Mouse (Mus musculus) midbrain, embryonic 16.5 days (tissue): ENCODE results near the gene Zfp943. TPM values are rescaled to one million over a fixed set of nuclear protein-coding genes. Genes with fewer than 3 reads are reported as not detected.
A peak's percentile ranks its signal among the peaks of the same experiment; 100 is the strongest.
"Not testable (repeated sequence)": the region's sequence is repeated elsewhere in the genome, so short reads cannot be mapped to it uniquely, and the experiment has no call there.

Experiments used
- ATAC-seq: fragments of 200-750 bp; cut with Nextera tagmentation; 2 replicates; pipeline ENCODE4 v1.8.0; 2017; ENCODE audit warnings: moderate TSS enrichment
- H3K27ac ChIP-seq: fragments of 300-500 bp; sonication (generic); 2 replicates; pipeline ENCODE4 v1.5.1; 2014; ENCODE audit warnings: mild to moderate bottlenecking, low read length, mixed read lengths
- H3K27me3 ChIP-seq: fragments of 300-500 bp; sonication (generic); 2 replicates; pipeline ENCODE4 v1.6.1; 2014; ENCODE audit warnings: low read depth, low read length, mixed read lengths; ENCODE audit not compliant: control insufficient read depth, insufficient read depth
- H3K36me3 ChIP-seq: fragments of 300-500 bp; sonication (generic); 2 replicates; pipeline ENCODE4 v1.6.1; 2014; ENCODE audit warnings: mild to moderate bottlenecking, low read length, moderate library complexity, mixed read lengths; ENCODE audit not compliant: control insufficient read depth, insufficient read depth
- H3K4me1 ChIP-seq: fragments of 300-500 bp; sonication (generic); 2 replicates; pipeline ENCODE4 v1.6.1; 2014; ENCODE audit warnings: mild to moderate bottlenecking, low read length, mixed read lengths; ENCODE audit not compliant: control insufficient read depth, insufficient read depth
- H3K4me2 ChIP-seq: fragments of 300-500 bp; sonication (generic); 2 replicates; pipeline ENCODE4 v1.6.1; 2014; ENCODE audit warnings: mild to moderate bottlenecking, low read length, mixed read lengths
- H3K4me3 ChIP-seq: fragments of 300-500 bp; sonication (generic); 2 replicates; pipeline ENCODE4 v1.5.1; 2014; ENCODE audit warnings: low read depth, mild to moderate bottlenecking, low read length, moderate library complexity, mixed read lengths
- H3K9ac ChIP-seq: fragments of 300-500 bp; sonication (generic); 2 replicates; pipeline ENCODE4 v1.6.1; 2014; ENCODE audit warnings: low read depth, low read length, mixed read lengths
- H3K9me3 ChIP-seq: fragments of 300-500 bp; sonication (generic); replicated peaks from 2 replicates; pipeline ENCODE4 v1.6.1; 2014; ENCODE audit warnings: mild to moderate bottlenecking, low read length, mixed read lengths; ENCODE audit not compliant: control insufficient read depth, poor library complexity, severe bottlenecking
- WGBS: fragments of 180-500 bp; shearing (Covaris S2); extraction: QIAGEN DNeasy Blood & Tissue Kit; methylation state at CpG from one replicate; pipeline ENCODE4 v1.1.7; 2014; 5-methylcytosine and 5-hydroxymethylcytosine counted together
- polyA plus RNA-seq: library from polyadenylated mRNA; unstranded; fragments of >200 nt; fragmentation: Nextera tagmentation; extraction: Ambion mirVana; gene quantifications from 2 replicates; pipeline ENCODE4 v1.2.1, GENCODE M21; 2015

Zfp943 gene
- polyA plus RNA-seq, result 19.5 and 20.0 TPM in 2 replicates

DNA sequence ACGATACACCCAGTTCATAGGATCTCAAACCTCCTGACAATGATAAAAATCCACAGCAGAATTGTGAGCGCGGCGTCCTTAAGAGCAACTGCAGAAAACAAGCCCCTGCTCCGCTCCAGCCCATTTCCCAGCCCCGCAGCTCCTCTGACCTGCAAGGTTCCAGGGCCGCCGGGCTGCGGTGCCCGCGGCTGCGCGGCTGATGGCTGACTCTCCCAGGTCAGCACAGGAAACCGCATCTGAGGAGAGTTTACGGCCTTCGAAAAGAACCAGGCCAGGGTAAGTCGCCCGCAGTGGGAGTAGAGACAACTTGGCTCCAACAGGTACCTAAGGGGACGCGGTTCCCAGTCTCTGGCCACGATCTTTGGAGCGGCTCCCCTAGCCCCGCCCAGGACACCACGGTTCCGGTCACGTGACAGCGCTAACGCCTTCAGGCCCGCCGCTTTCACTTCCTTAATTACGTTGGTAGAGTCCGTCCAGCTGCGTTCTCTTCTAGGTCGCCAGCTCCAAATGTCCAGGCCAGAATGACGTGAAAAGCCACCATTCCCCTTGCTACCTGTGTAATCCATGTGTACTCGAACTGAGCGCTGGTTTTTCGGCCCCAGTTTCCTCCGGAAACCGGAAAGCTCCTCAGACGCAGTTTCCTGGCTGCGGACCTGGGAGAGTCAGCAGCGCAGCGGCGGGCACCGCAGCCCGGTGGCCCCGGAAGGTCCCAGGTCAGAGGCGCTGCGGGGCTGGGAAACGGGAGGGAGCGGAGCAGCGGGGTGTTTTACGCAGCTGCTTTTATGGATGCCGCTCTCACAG lies at the start of gene Zfp943, which contains the start of gene Zfp942:
Gene Zfp943 (plus strand): TSS at position 446 of the 801 bp plus-strand sequence.
Gene Zfp942 (minus strand): TSS at position 358 of the 801 bp plus-strand sequence.
- H3K9ac ChIP-seq, result peak within 1 kb of the TSS; percentile 78
- H3K27ac ChIP-seq, result peak within 1 kb of the TSS; percentile 82
- peaks cover 21% of the 10 kb centered on the region for H3K4me1 ChIP-seq
- not testable (repeated sequence) for H3K36me3 ChIP-seq, H3K27me3 ChIP-seq, H3K9me3 ChIP-seq
- H3K4me2 ChIP-seq, result peak within 1 kb of the TSS; percentile 68
- ATAC-seq, result peak; percentile 96
- peak within 1 kb of the TSS; percentile 70 for H3K4me3 ChIP-seq
- under 1% methylated on average over 41 of the region's 55 CpGs for WGBS

DNA sequence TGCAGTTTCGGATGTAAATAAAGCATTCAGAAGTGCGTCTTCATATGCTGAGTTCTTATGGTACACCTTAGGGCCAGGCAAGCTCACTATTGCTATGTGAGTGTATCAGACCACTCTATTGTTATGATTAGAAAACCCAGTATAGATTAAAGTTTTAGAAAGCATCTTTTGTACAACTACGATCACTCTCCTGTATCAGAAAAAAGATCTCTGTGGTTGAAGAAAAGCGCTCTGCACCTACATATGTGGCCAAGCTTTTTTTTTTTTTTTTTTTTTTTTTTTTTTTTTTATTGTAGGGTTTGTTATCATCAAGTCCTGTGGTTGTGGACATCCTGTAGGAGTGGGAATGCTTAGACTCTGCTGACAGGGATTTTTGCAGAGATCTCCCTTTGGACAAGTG lies 950 bp downstream of the Zfp943 start:
- H3K27ac ChIP-seq, result no peak overlapping the region
- H3K9me3 ChIP-seq, result peaks cover 6% of the 10 kb centered on the region
- peak overlapping the region; percentile 49 for H3K4me2 ChIP-seq
- H3K9ac ChIP-seq, result peak overlapping the region; percentile 41; the same call in 1 of the 2 replicates
- H3K36me3 ChIP-seq, result peaks cover 8% of the 10 kb centered on the region
- ATAC-seq, result peak; percentile 30; the same call in 1 of the 2 replicates
- no peaks in the 10 kb centered on the region for H3K27me3 ChIP-seq
- peaks cover 21% of the 10 kb centered on the region for H3K4me1 ChIP-seq
- WGBS, result 47% methylated on average over 4 of the region's 4 CpGs
- H3K4me3 ChIP-seq, result peak overlapping the region; percentile 70

DNA sequence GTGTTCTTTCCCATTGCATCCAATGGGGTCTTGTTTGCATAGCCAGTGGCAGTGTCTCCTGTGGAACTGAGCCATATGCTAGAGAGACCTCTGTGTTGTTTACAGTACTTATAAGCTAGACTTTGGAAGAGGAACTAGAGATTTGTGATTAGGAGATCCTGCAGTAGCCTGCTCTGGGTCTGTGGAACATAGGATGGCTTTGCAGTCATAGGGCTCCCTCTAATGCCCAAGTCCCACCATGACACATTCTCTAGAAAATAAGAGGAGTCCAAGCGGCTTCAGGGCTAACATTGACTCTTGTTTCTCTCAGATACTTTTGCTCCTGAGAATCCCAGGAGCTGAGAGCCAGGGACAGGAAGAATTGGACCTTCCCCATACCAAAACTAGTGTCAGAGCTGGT lies 73.2 kb downstream of the Zfp943 start:
- not testable (repeated sequence) for H3K4me3 ChIP-seq, H3K36me3 ChIP-seq, H3K27me3 ChIP-seq, ATAC-seq, H3K9ac ChIP-seq, H3K4me2 ChIP-seq, H3K9me3 ChIP-seq, H3K27ac ChIP-seq, H3K4me1 ChIP-seq
- 39% methylated on average over 1 of the region's 1 CpGs for WGBS

GRCm38 (mm10) chr17:22049403-22049802 lies 87.1 kb downstream of the Zfp943 start:
- WGBS, result 66% methylated on average over 2 of the region's 2 CpGs
- no peak overlapping the region for H3K27ac ChIP-seq
- H3K27me3 ChIP-seq, result no peaks in the 10 kb centered on the region
- H3K4me3 ChIP-seq, result no peak overlapping the region
- no peak overlapping the region for H3K9ac ChIP-seq
- no peaks in the 10 kb centered on the region for H3K9me3 ChIP-seq
- no peak for ATAC-seq
- no peaks in the 10 kb centered on the region for H3K36me3 ChIP-seq
- no peaks in the 10 kb centered on the region for H3K4me1 ChIP-seq
- H3K4me2 ChIP-seq, result no peak overlapping the region

- H3K9ac ChIP-seq, result no peak overlapping the region
- H3K36me3 ChIP-seq, result no peaks in the 10 kb centered on the region
- ATAC-seq, result no peak
- H3K27me3 ChIP-seq, result no peaks in the 10 kb centered on the region
- WGBS, result 76% methylated on average over 2 of the region's 2 CpGs
- no peak overlapping the region for H3K4me3 ChIP-seq
- no peak overlapping the region for H3K4me2 ChIP-seq
- H3K4me1 ChIP-seq, result no peaks in the 10 kb centered on the region
- 0 out of 2 replicates have a peak, but pooled peaks cover 3% of the 10 kb centered on the region for H3K9me3 ChIP-seq
- H3K27ac ChIP-seq, result no peak overlapping the region
Measured at GRCm38 (mm10) chr17:22053211-22053610, 90.9 kb downstream of the Zfp943 start.

- H3K9me3 ChIP-seq, result no peaks in the 10 kb centered on the region
- H3K27me3 ChIP-seq, result no peaks in the 10 kb centered on the region
- WGBS, result 1% methylated on average over 56 of the region's 57 CpGs
Measured at GRCm38 (mm10) chr17:22081031-22081631, 118.8 kb downstream of the Zfp943 start.

DNA sequence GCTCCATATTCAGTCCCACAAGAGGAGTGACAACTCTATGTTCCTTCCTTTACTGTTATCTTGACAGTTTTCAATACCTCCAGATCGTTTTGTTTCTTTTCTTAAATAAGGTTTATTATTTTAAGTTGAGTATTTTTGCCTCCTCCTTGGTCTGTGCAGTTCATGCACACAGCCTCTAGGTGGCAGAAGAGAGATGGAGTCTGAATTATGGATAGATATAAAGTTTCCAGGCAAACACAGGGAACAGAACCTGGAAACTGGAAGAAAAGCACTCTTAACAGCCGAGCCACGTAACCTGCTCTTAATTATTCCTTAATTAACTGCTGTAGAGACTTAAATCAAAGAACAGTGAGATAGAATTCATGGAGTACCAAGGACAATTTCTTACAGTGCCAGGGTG lies 120.9 kb downstream of the Zfp943 start:
- ATAC-seq, result not testable (repeated sequence)
- WGBS, result 18% methylated on average over 3 of the region's 3 CpGs

More at GRCm38 (mm10) chr17:22081031-22081631, 118.8 kb downstream of the Zfp943 start:
- Histone ChIP-seq H3K36me3 (no peaks in the 10 kb centered on the region), H3K4me2 (peak overlapping the region; percentile 62), H3K27ac (peak overlapping the region; percentile 92), H3K9ac (peak overlapping the region; percentile 89), H3K4me1 (no peaks in the 10 kb centered on the region), H3K4me3 (peak overlapping the region; percentile 67)
- ATAC-seq, result peak; percentile 95

GRCm38 (mm10) chr17:22118770-22119169 lies 156.4 kb downstream of the Zfp943 start:
- ATAC-seq, result no peak
- Histone ChIP-seq H3K4me3 (no peak overlapping the region), H3K27me3 (no peaks in the 10 kb centered on the region), H3K27ac (no peak overlapping the region), H3K9me3 (0 out of 2 replicates have a peak, but pooled peaks cover 4% of the 10 kb centered on the region), H3K36me3 (no peaks in the 10 kb centered on the region), H3K9ac (no peak overlapping the region), H3K4me1 (no peaks in the 10 kb centered on the region), H3K4me2 (no peak overlapping the region)

More for the DNA sequence above, 120.9 kb downstream of the Zfp943 start:
- not testable (repeated sequence) for H3K27ac ChIP-seq, H3K4me2 ChIP-seq, H3K4me1 ChIP-seq, H3K4me3 ChIP-seq, H3K27me3 ChIP-seq, H3K9ac ChIP-seq, H3K9me3 ChIP-seq, H3K36me3 ChIP-seq
